ENCODE assay signal across 9 mouse cellular contexts in the genomic region with DNA sequence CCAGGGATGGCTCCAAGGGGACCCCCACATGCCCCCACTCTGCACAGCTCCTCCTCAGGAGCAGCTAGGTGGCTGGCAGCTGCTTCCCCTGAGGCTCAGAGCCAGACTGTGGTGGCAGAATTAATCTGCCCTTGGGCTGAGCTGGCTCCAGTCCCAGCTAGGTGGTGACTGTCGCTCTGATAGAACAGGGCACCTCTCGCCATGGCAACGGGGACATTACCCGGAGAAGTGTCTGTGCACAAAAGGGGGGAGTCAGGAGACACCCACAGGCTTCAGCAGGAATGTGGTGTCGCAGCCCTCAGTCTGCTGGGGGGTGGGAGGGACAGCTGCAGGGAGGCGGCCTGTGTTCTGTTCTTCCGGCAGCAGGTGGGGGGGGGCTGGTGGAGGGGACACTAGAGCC. TPM values are rescaled to one million over a fixed set of nuclear protein-coding genes. Genes with fewer than 3 reads are reported as not detected.
A peak's percentile ranks its signal among the peaks of the same experiment; 100 is the strongest.
DNase-seq lines count a peak whose midpoint lies in the region; ATAC-seq and TF ChIP-seq lines count a peak whose summit lies in the region.
"Had no signal": no experiment of that assay in that cellular context is flagged by ENCODE, and none has a peak within 500 bp of the region (broad histone marks: within the 10 kb centered on the region; RNA-seq: fewer than 3 reads in every experiment).

No protein-coding gene starts in this region.

- H3K9ac ChIP-seq in kidney, embryonic 16.5 days (replicated peaks; ENCODE audit: low read length) = no peak overlapping the region
- no peak overlapping the region for H3K9ac ChIP-seq in kidney, postnatal 0 days (ENCODE audit: low read depth, low read length)
- H3K9ac ChIP-seq in stomach, postnatal 0 days (ENCODE audit: low read length) = no peak overlapping the region

- H3K4me3 ChIP-seq in kidney, embryonic 16.5 days (ENCODE audit: low read length) = no peak overlapping the region
- no peak overlapping the region for H3K4me3 ChIP-seq in kidney, postnatal 0 days (replicated peaks; ENCODE audit: low read depth, low read length)
- no peak overlapping the region for H3K4me3 ChIP-seq in stomach, postnatal 0 days (ENCODE audit: low read depth, low read length)

- WGBS in kidney, embryonic 16.5 days = 24% methylated on average over 6 of the region's 7 CpGs
- WGBS in kidney, postnatal 0 days = 30% methylated on average over 7 of the region's 7 CpGs
- WGBS in stomach, postnatal 0 days = 28% methylated on average over 6 of the region's 7 CpGs

- H3K4me2 ChIP-seq in kidney, embryonic 16.5 days (replicated peaks; ENCODE audit: low read depth, low read length) = no peak overlapping the region
- no peak overlapping the region for H3K4me2 ChIP-seq in kidney, postnatal 0 days (ENCODE audit: low read length)
- no peak overlapping the region for H3K4me2 ChIP-seq in stomach, postnatal 0 days (replicated peaks; ENCODE audit: low read depth)

- no peak for DNase-seq in kidney, postnatal 10 days
- DNase-seq in cerebellum, postnatal 14 days = peak; percentile 86 to 94
- peak; percentile 81 to 82 for DNase-seq in heart, adult 18-20 months
- DNase-seq in kidney, postnatal 0 days (ENCODE audit: low spot score) = no peak
- peak; percentile 46 for DNase-seq in mesoderm, embryonic 11.5 days (ENCODE audit: low read depth, low spot score)
- DNase-seq in stomach, postnatal 0 days (ENCODE audit: low spot score) = peak; percentile 47

- peaks cover 7% of the 10 kb centered on the region; the same call in 1 of the 2 replicates for H3K4me1 ChIP-seq in kidney, embryonic 16.5 days (ENCODE audit: insufficient read depth, low read length)
- no peaks in the 10 kb centered on the region for H3K4me1 ChIP-seq in kidney, postnatal 0 days (replicated peaks; ENCODE audit: insufficient read depth, low read length)
- H3K4me1 ChIP-seq in stomach, postnatal 0 days (replicated peaks; ENCODE audit: control insufficient read depth, insufficient read depth) = no peaks in the 10 kb centered on the region; the same call in 1 of the 2 replicates

- no peak for TF ChIP-seq EP300 in stomach, postnatal 0 days (optimal IDR thresholded peaks at IDR 0.05)

- no peaks in the 10 kb centered on the region; the same call in 1 of the 2 replicates for H3K9me3 ChIP-seq in kidney, embryonic 16.5 days (ENCODE audit: low read length)
- H3K9me3 ChIP-seq in kidney, postnatal 0 days (replicated peaks; ENCODE audit: low read length) = no peaks in the 10 kb centered on the region
- no peaks in the 10 kb centered on the region for H3K9me3 ChIP-seq in stomach, postnatal 0 days (ENCODE audit: control insufficient read depth, low read length)

- TF ChIP-seq CTCF in kidney, postnatal 0 days (IDR thresholded peaks at IDR 0.05; ENCODE audit: low read depth) = no peak
- no peak for TF ChIP-seq CTCF in stomach, postnatal 0 days (IDR thresholded peaks at IDR 0.05; ENCODE audit: low read depth)

- no peak overlapping the region for H3K27ac ChIP-seq in kidney, embryonic 16.5 days (ENCODE audit: low read length)
- no peak overlapping the region for H3K27ac ChIP-seq in kidney, postnatal 0 days
- no peak overlapping the region for H3K27ac ChIP-seq in stomach, postnatal 0 days (replicated peaks)
- H3K27ac ChIP-seq: macrophage had no signal

- 0 out of 2 replicates have a peak, but pooled peaks have one; percentile 36 for ATAC-seq in kidney, embryonic 16.5 days (ENCODE audit: low FRiP score, low TSS enrichment)
- ATAC-seq in kidney, postnatal 0 days (replicated peaks; ENCODE audit: low FRiP score, low read depth) = peak; percentile 47; the same call in 1 of the 2 replicates
- peak; percentile 27; the same call in 1 of the 2 replicates for ATAC-seq in stomach, postnatal 0 days (ENCODE audit: low FRiP score, low TSS enrichment)
- no peak for ATAC-seq in megakaryocyte, adult 5-6 weeks (ENCODE audit: poor library complexity, severe bottlenecking)

- no peaks in the 10 kb centered on the region for H3K27me3 ChIP-seq in kidney, embryonic 16.5 days (ENCODE audit: insufficient read depth, low read length)
- H3K27me3 ChIP-seq in kidney, postnatal 0 days (ENCODE audit: insufficient read depth, low read length) = no peaks in the 10 kb centered on the region
- H3K27me3 ChIP-seq in stomach, postnatal 0 days (ENCODE audit: control insufficient read depth, insufficient read depth, low read length) = no peaks in the 10 kb centered on the region

- H3K36me3 ChIP-seq in kidney, embryonic 16.5 days (ENCODE audit: insufficient read depth, low read length) = no peaks in the 10 kb centered on the region
- H3K36me3 ChIP-seq in kidney, postnatal 0 days (ENCODE audit: insufficient read depth, low read length) = no peaks in the 10 kb centered on the region
- no peaks in the 10 kb centered on the region for H3K36me3 ChIP-seq in stomach, postnatal 0 days (ENCODE audit: control insufficient read depth, insufficient read depth, low read length)

RNA-seq across cellular contexts. Expression of a gene that starts 24.1 kb away (rescaled TPM):
- 25.9 and 27.5 TPM in 2 replicates for polyA plus RNA-seq in kidney, embryonic 16.5 days (2015; fragmentation: Nextera tagmentation; extraction: Ambion mirVana)
- 10 to 100 TPM; 65.9 to 68.9 TPM for total RNA-seq in heart, adult 18-20 months (2021)
- polyA plus RNA-seq in kidney, postnatal 0 days (2015; fragmentation: Nextera tagmentation; extraction: Ambion mirVana) = 14.6 and 15.5 TPM in 2 replicates
- polyA plus RNA-seq in stomach, postnatal 0 days (2015; fragmentation: Nextera tagmentation; extraction: Ambion mirVana) = 11.1 and 12.1 TPM in 2 replicates
- total RNA-seq in megakaryocyte, adult 5-6 weeks (2015) = 87.7 and 107 TPM in 2 replicates
- total RNA-seq in megakaryocyte, adult 5-6 weeks (2017) = 15.0 and 21.5 TPM in 2 replicates

Comparison
In these comparisons a context has a peak if more than half of its experiments do, and no peak if none do; other contexts are left out.
1. DNase-seq: peak in cerebellum, postnatal 14 days (2 of 2), heart, adult 18-20 months (2 of 2), mesoderm, embryonic 11.5 days (single experiment) and stomach, postnatal 0 days (single experiment); none in kidney, postnatal 10 days (single experiment) and kidney, postnatal 0 days (single experiment).